In genomic region chrX:109112885-109113284, GRCm38 (mm10) we compare ENCODE assay signal across 16 mouse cellular contexts.
"Had no signal": no experiment of that assay in that cellular context is flagged by ENCODE, and none has a peak within 500 bp of the region (broad histone marks: within the 10 kb centered on the region; RNA-seq: fewer than 3 reads in every experiment).

No protein-coding gene starts in this region.

- H3K4me3 ChIP-seq: layer of hippocampus, adult 2 months; limb, embryonic 10.5 days; limb, embryonic 13.5 days; lung, embryonic 15.5 days; neural tube, embryonic 12.5 days had no signal

- DNase-seq: kidney, adult 2 months; layer of hippocampus, adult 9-11 months; liver; lung, adult 18-20 months; lung, postnatal 14 days; thymus, adult 18-20 months; thymus, postnatal 36 days had no signal

- H3K4me2 ChIP-seq: limb, embryonic 13.5 days; lung, embryonic 15.5 days; neural tube, embryonic 12.5 days had no signal

- H3K27ac ChIP-seq: kidney, postnatal 0 days; layer of hippocampus, adult 2 months; limb, embryonic 10.5 days; limb, embryonic 13.5 days; liver, embryonic 12.5 days; liver, embryonic 15.5 days; lung, embryonic 15.5 days; macrophage; neural tube, embryonic 12.5 days had no signal

- ATAC-seq: liver, embryonic 12.5 days had no signal

- H3K9ac ChIP-seq: limb, embryonic 13.5 days; liver, embryonic 12.5 days; liver, embryonic 15.5 days; lung, embryonic 15.5 days; neural tube, embryonic 12.5 days had no signal

- H3K36me3 ChIP-seq: limb, embryonic 10.5 days; limb, embryonic 13.5 days; liver, embryonic 12.5 days; liver, embryonic 15.5 days; lung, embryonic 15.5 days; neural tube, embryonic 12.5 days had no signal

- H3K9me3 ChIP-seq: limb, embryonic 10.5 days; limb, embryonic 13.5 days; liver, embryonic 12.5 days; liver, embryonic 15.5 days; lung, embryonic 15.5 days; neural tube, embryonic 12.5 days had no signal

- H3K4me1 ChIP-seq: limb, embryonic 13.5 days; lung, embryonic 15.5 days; neural tube, embryonic 12.5 days had no signal

- H3K27me3 ChIP-seq: limb, embryonic 13.5 days; liver, embryonic 12.5 days; liver, embryonic 15.5 days; lung, embryonic 15.5 days; neural tube, embryonic 12.5 days had no signal
